Mouse (Mus musculus): ENCODE results near the gene Gm15155. TPM values are rescaled to one million over a fixed set of nuclear protein-coding genes. Genes with fewer than 3 reads are reported as not detected.

Gene Gm15155
- not detected in 2 replicates for polyA plus RNA-seq (2012; rRNA removed)

DNA sequence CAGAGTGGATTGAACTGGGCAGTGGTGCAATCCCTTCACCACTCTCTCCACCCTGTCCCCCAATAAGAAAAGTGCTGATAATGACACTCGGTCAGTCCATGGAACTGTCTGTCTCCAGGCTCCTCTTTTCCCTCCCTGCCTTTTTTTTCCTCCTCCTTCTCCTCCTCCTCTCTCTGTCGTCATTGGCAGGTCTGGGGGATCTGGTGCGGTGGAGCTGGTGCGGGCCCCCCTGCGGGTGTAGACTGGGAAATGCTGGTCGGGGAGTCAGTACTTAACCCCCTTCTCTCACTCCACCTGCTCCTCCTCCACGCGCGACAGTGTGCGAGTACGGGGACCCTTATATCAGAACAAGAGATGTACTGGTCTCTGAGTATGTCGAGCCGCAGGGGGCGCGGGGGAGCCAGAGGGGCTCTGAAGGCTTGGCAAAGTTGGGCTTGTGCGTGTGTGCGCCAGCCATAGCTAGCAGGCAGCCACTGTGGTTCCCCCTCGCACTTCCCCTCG, at the start of gene Gm15155:
Gene Gm15155, plus strand, starts transcription at position 401 of the 501 bp plus-strand sequence.
- H3K4me1 ChIP-seq (replicated peaks; ENCODE audit: control insufficient read depth, insufficient read depth, low read length) = no peaks in the 10 kb centered on the region
- H3K27ac ChIP-seq (ENCODE audit: control insufficient read depth, insufficient read depth, low read length) = no peak within 1 kb of the TSS
- no peak within 1 kb of the TSS for H3K4me3 ChIP-seq (ENCODE audit: control insufficient read depth, insufficient read depth, low read length)
- DNase-seq = no peak
- H3K36me3 ChIP-seq (ENCODE audit: control insufficient read depth, insufficient read depth, low read length) = no peaks in the 10 kb centered on the region
- 1% methylated on average over 19 of the region's 19 CpGs for WGBS
- no peaks in the 10 kb centered on the region; the same call in 1 of the 2 replicates for H3K27me3 ChIP-seq (ENCODE audit: control insufficient read depth, insufficient read depth, low read length)
- TF ChIP-seq CTCF (IDR thresholded peaks at IDR 0.05; ENCODE audit: borderline replicate concordance, control insufficient read depth, extremely low read depth, insufficient read depth, low read length, poor library complexity) (no peak), POLR2A (IDR thresholded peaks at IDR 0.05; ENCODE audit: control insufficient read depth, extremely low read depth, insufficient read depth, low read length, poor library complexity) (no peak)

DNA sequence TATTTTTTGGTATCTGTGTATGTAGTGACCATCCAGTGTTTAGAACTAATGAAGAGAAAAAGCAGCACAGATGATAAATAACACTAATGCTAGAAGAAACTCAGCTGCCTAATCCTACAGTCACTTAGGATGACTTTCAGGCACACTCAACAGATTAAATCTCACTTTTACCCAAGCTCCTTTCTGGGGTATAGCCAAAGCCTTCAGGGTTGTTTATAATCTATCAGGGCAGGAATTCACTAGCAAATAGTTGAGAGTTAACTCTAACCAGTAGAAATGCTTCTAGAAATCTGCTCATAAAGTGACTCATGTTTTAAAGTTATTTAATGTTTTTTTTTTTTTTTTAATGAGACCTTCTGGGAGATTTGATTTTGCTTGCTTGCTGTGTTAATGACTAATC, 44.8 kb upstream of the Gm15155 start:
- no peak overlapping the region for H3K27ac ChIP-seq (ENCODE audit: control insufficient read depth, insufficient read depth, low read length)
- TF ChIP-seq CTCF (IDR thresholded peaks at IDR 0.05; ENCODE audit: borderline replicate concordance, control insufficient read depth, extremely low read depth, insufficient read depth, low read length, poor library complexity) (no peak), POLR2A (IDR thresholded peaks at IDR 0.05; ENCODE audit: control insufficient read depth, extremely low read depth, insufficient read depth, low read length, poor library complexity) (no peak)
- DNase-seq = no peak
- H3K27me3 ChIP-seq (ENCODE audit: control insufficient read depth, insufficient read depth, low read length) = no peaks in the 10 kb centered on the region
- H3K4me1 ChIP-seq (replicated peaks; ENCODE audit: control insufficient read depth, insufficient read depth, low read length) = no peaks in the 10 kb centered on the region
- H3K36me3 ChIP-seq (ENCODE audit: control insufficient read depth, insufficient read depth, low read length) = no peaks in the 10 kb centered on the region
- no peak overlapping the region for H3K4me3 ChIP-seq (ENCODE audit: control insufficient read depth, insufficient read depth, low read length)

DNA sequence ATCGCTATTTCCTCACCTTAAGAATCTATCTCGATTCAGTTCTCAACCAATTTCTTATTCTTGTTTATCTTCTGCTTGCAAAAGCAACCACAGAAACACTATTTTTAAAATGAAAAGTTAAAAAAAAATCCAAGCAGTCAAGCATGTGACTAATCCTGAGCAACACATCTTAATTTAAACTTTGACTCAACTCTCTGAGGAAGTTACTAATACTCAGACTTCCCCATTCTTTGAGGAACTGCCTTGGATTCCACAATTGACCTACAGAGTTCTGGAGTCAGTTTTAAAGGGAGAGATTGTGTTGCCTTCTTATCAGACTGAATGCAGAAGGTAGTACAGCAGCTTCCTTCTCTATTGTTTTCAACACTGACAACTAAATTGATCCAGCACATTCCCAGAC, 40.0 kb upstream of the Gm15155 start:
- Histone ChIP-seq H3K4me3 (ENCODE audit: control insufficient read depth, insufficient read depth, low read length) (no peak overlapping the region), H3K36me3 (ENCODE audit: control insufficient read depth, insufficient read depth, low read length) (no peaks in the 10 kb centered on the region), H3K27me3 (ENCODE audit: control insufficient read depth, insufficient read depth, low read length) (no peaks in the 10 kb centered on the region), H3K27ac (ENCODE audit: control insufficient read depth, insufficient read depth, low read length) (no peak overlapping the region), H3K4me1 (replicated peaks; ENCODE audit: control insufficient read depth, insufficient read depth, low read length) (no peaks in the 10 kb centered on the region)
- no peak for TF ChIP-seq CTCF (IDR thresholded peaks at IDR 0.05; ENCODE audit: borderline replicate concordance, control insufficient read depth, extremely low read depth, insufficient read depth, low read length, poor library complexity)
- TF ChIP-seq POLR2A (IDR thresholded peaks at IDR 0.05; ENCODE audit: control insufficient read depth, extremely low read depth, insufficient read depth, low read length, poor library complexity) = no peak
- WGBS = 11% methylated on average over 2 of the region's 2 CpGs
- DNase-seq = no peak

DNA sequence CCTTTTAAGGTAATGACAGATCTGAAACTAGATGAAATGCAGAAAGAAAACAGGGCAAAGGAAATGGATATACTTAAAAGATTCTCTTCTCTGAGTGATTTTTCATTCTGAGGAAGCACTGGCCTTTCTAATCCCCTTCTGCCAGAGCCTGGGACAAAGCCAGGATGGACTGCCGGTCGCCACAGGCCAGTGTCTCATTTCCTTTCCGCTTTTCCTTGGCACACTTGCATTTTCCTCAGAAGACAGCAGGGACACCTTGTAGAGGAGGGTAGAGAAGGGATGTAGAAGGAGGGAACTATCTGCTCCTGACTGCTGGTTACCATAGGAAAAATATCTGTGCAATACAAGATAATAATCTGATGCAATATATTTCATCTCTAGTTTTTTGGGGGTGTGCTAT, 33.1 kb upstream of the Gm15155 start:
- H3K4me3 ChIP-seq (ENCODE audit: control insufficient read depth, insufficient read depth, low read length) = no peak overlapping the region
- DNase-seq = no peak
- H3K4me1 ChIP-seq (replicated peaks; ENCODE audit: control insufficient read depth, insufficient read depth, low read length) = no peaks in the 10 kb centered on the region
- H3K36me3 ChIP-seq (ENCODE audit: control insufficient read depth, insufficient read depth, low read length) = no peaks in the 10 kb centered on the region
- TF ChIP-seq POLR2A (IDR thresholded peaks at IDR 0.05; ENCODE audit: control insufficient read depth, extremely low read depth, insufficient read depth, low read length, poor library complexity) = no peak
- no peak for TF ChIP-seq CTCF (IDR thresholded peaks at IDR 0.05; ENCODE audit: borderline replicate concordance, control insufficient read depth, extremely low read depth, insufficient read depth, low read length, poor library complexity)
- WGBS = 88% methylated on average over 3 of the region's 3 CpGs
- no peak overlapping the region for H3K27ac ChIP-seq (ENCODE audit: control insufficient read depth, insufficient read depth, low read length)
- no peaks in the 10 kb centered on the region for H3K27me3 ChIP-seq (ENCODE audit: control insufficient read depth, insufficient read depth, low read length)

- no peak overlapping the region for H3K4me3 ChIP-seq (ENCODE audit: control insufficient read depth, insufficient read depth, low read length)
- no peak overlapping the region for H3K27ac ChIP-seq (ENCODE audit: control insufficient read depth, insufficient read depth, low read length)
- H3K27me3 ChIP-seq (ENCODE audit: control insufficient read depth, insufficient read depth, low read length) = no peaks in the 10 kb centered on the region
- WGBS = 74% methylated on average over 2 of the region's 2 CpGs
- no peak for TF ChIP-seq POLR2A (IDR thresholded peaks at IDR 0.05; ENCODE audit: control insufficient read depth, extremely low read depth, insufficient read depth, low read length, poor library complexity)
- TF ChIP-seq CTCF (IDR thresholded peaks at IDR 0.05; ENCODE audit: borderline replicate concordance, control insufficient read depth, extremely low read depth, insufficient read depth, low read length, poor library complexity) = no peak
- H3K36me3 ChIP-seq (ENCODE audit: control insufficient read depth, insufficient read depth, low read length) = no peaks in the 10 kb centered on the region
- H3K4me1 ChIP-seq (replicated peaks; ENCODE audit: control insufficient read depth, insufficient read depth, low read length) = no peaks in the 10 kb centered on the region
- no peak for DNase-seq
Observed at GRCm38 (mm10) chrX:155592467-155592866, 32.1 kb upstream of the Gm15155 start.

- Histone ChIP-seq H3K4me1 (replicated peaks; ENCODE audit: control insufficient read depth, insufficient read depth, low read length) (no peaks in the 10 kb centered on the region), H3K27me3 (ENCODE audit: control insufficient read depth, insufficient read depth, low read length) (no peaks in the 10 kb centered on the region), H3K4me3 (ENCODE audit: control insufficient read depth, insufficient read depth, low read length) (no peak overlapping the region), H3K36me3 (ENCODE audit: control insufficient read depth, insufficient read depth, low read length) (no peaks in the 10 kb centered on the region), H3K27ac (ENCODE audit: control insufficient read depth, insufficient read depth, low read length) (no peak overlapping the region)
- TF ChIP-seq CTCF (IDR thresholded peaks at IDR 0.05; ENCODE audit: borderline replicate concordance, control insufficient read depth, extremely low read depth, insufficient read depth, low read length, poor library complexity) = no peak
- no peak for TF ChIP-seq POLR2A (IDR thresholded peaks at IDR 0.05; ENCODE audit: control insufficient read depth, extremely low read depth, insufficient read depth, low read length, poor library complexity)
- DNase-seq = no peak
- WGBS = 95% methylated on average over 1 of the region's 1 CpGs
Observed at GRCm38 (mm10) chrX:155594685-155595084, 29.9 kb upstream of the Gm15155 start.

DNA sequence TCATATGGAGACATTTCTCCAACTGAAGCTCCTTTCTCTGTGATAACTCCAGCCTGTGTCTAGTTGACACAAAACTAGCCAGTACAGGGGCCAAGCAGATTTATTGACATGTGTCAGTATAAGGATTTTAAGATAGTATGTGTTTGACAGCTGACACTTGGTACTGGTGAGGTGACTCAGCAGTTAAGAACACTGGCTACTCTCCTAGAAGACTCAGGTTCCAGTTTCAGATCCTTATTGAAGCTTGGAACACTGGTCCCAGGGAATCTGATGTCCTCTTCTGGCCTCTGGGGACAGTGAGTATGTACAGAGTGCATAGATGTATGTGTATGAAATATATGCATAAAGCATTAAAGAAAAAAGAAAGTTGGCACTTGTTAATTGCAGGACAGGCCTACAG, 28.2 kb upstream of the Gm15155 start:
- Histone ChIP-seq H3K4me1 (replicated peaks; ENCODE audit: control insufficient read depth, insufficient read depth, low read length) (no peaks in the 10 kb centered on the region), H3K36me3 (ENCODE audit: control insufficient read depth, insufficient read depth, low read length) (no peaks in the 10 kb centered on the region), H3K27me3 (ENCODE audit: control insufficient read depth, insufficient read depth, low read length) (no peaks in the 10 kb centered on the region), H3K27ac (ENCODE audit: control insufficient read depth, insufficient read depth, low read length) (no peak overlapping the region), H3K4me3 (ENCODE audit: control insufficient read depth, insufficient read depth, low read length) (no peak overlapping the region)
- TF ChIP-seq CTCF (IDR thresholded peaks at IDR 0.05; ENCODE audit: borderline replicate concordance, control insufficient read depth, extremely low read depth, insufficient read depth, low read length, poor library complexity) (no peak), POLR2A (IDR thresholded peaks at IDR 0.05; ENCODE audit: control insufficient read depth, extremely low read depth, insufficient read depth, low read length, poor library complexity) (no peak)
- no peak for DNase-seq

Data from thymus, adult 2 months (tissue).